Mouse (Mus musculus): ENCODE results near the gene Gm13212.
"Not testable (repeated sequence)": the region's sequence is repeated elsewhere in the genome, so short reads cannot be mapped to it uniquely, and the experiment has no call there.

DNA sequence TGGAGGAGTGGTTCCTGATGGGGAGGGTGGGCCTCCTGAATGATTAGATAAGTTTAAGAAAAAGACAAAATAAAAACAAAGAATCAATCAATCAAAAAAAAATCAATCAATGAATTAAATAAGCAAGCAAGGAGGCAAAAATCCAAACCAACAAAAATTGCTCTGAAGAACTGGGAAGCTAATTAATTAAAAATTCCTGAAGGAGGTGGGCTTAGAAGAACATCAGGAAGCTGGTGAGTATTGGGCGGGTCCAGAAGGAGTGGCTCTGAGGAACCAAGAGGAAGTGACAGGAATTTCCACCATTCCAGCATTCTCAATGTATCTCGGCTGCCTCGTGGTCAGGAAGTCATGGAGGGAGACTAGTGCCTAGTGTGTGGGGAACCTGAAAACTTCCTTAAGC lies 85.4 kb downstream of the Gm13212 start, which contains the start of gene Zfp980:
- TF ChIP-seq FLI1 (IDR thresholded peaks at IDR 0.05; ENCODE audit: low read length); GATA1 (IDR thresholded peaks at IDR 0.05; ENCODE audit: borderline replicate concordance, low read length): not testable (repeated sequence)

All from megakaryocyte, embryonic 14.5 days (primary cell).